Mouse (Mus musculus) heart, postnatal 14 days (tissue): ENCODE data around the gene Zdhhc14. TPM values are rescaled to one million over a fixed set of nuclear protein-coding genes. Genes with fewer than 3 reads are reported as not detected.
A peak's percentile ranks its signal among the peaks of the same experiment; 100 is the strongest.

Experiments used
- DNase-seq, 2 experiments: peaks; one replicate each; pipeline ENCODE4 v3.0.0; 2021 to 2022
- intact Hi-C: fragments of 180-260 bp; cut with DNase I; formaldehyde crosslinking; loops from one replicate; pipeline ENCODE4 v1.15.1; 2025
- total RNA-seq, 2 experiments: library from RNA; stranded (reverse); gene quantifications; 2 replicates each; pipeline ENCODE4 v1.2.3; 2021

Gene Zdhhc14
- total RNA-seq, 2 experiments from 2014 or later = 4.1 to 4.4 TPM

DNA sequence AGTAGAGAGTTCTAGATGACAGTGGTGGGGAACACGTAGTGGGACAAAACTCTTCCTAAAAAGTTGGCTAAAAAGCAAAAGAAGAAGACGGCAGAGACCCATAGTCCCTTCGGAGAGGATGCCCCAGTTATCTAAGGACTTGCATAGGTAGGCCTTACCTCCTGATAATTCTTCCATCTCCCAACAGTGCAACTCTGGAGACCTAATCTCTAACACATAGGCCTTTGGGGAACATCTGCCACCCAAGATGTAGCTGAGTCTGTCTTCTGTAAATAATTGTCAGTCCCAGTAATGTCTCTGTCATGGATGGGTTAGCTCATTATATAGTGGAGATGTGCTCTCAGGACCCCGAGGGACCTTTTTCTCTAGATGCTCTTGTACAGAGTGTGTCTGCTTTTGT lies 6.6 kb downstream of the Zdhhc14 start:
- no peak for DNase-seq
- intact Hi-C loops = no loop called here

- DNase-seq = no peak
- intact Hi-C loops = no loop called here
Observed at GRCm38 (mm10) chr17:5503981-5504760, 11.8 kb downstream of the Zdhhc14 start.

GRCm38 (mm10) chr17:5504969-5505368 lies 12.6 kb downstream of the Zdhhc14 start:
- intact Hi-C loops = no loop called here

DNA sequence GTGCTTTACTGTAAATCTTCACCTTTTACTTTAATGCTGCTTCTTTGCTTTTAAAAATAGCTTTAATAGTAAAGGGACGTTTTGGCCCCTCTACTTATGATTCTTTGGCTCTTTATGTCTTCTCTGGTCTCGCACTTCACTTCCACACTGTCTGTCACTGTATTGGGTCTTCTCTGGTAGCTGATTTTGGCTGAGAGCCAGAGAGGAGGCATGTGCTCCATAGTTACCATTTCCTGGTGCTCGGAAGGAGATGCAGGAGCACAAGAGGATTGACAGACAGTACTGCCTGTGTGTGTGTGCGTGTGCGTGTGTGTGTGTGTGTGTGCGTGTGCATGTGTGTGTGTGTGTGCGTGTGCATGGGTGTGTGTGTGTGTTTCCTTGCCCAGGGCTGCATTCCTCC lies 14.2 kb downstream of the Zdhhc14 start:
- intact Hi-C loops = no loop called here

More at GRCm38 (mm10) chr17:5504969-5505368, 12.6 kb downstream of the Zdhhc14 start:
- DNase-seq = no peak

DNA sequence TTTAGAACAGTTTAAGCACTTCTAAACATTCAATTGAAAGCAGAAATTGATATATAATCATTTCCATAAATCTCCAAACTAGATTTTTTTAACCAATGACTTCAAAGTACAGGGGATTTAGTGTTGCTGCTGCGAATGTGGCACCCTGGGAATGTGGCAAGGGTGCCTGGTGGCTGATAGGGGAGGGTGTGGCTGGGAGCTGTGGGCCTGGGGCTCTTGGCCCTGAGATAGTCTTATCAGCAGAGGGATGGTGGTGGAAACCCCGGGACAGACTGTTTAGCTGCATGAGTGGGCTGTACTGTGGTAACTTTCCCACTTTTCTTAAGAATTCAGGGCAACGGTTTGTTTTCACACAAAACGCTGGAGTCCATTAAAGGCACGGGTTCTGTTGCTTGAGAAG lies 14.6 kb downstream of the Zdhhc14 start:
- intact Hi-C loops = no loop called here

More for the DNA sequence above, 14.2 kb downstream of the Zdhhc14 start:
- DNase-seq = peak in 1 of 2 experiments; percentile 26

GRCm38 (mm10) chr17:5508030-5508429 lies 15.7 kb downstream of the Zdhhc14 start:
- intact Hi-C loops = no loop called here
- no peak for DNase-seq

More for the DNA sequence above, 14.6 kb downstream of the Zdhhc14 start:
- no peak for DNase-seq

- DNase-seq = no peak
- intact Hi-C loops = no loop called here
Observed at GRCm38 (mm10) chr17:5510564-5510963, 18.2 kb downstream of the Zdhhc14 start.

DNA sequence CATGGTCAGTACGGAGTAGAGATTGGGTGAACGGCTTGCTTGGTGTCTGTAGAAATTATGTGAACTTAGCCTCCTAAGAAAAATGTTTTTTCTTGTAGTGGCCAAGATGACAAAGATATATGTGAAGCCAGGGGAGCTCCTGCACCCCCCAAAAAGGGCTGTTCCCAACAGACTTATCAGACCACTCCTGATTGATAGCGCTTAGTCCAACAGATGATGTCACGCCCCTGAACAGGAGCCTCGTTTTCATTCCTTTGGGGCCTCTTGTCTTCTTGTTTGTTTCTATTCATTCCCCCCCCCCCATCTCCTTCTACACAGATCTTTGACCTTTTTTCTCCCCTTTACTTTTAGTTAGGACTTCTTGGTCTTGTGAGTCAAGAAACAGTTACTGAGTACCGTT lies 19.4 kb downstream of the Zdhhc14 start:
- intact Hi-C loops = no loop called here
- DNase-seq = no peak

- DNase-seq = no peak
- intact Hi-C loops = no loop called here
Observed at GRCm38 (mm10) chr17:5519466-5519865, 27.1 kb downstream of the Zdhhc14 start.

DNA sequence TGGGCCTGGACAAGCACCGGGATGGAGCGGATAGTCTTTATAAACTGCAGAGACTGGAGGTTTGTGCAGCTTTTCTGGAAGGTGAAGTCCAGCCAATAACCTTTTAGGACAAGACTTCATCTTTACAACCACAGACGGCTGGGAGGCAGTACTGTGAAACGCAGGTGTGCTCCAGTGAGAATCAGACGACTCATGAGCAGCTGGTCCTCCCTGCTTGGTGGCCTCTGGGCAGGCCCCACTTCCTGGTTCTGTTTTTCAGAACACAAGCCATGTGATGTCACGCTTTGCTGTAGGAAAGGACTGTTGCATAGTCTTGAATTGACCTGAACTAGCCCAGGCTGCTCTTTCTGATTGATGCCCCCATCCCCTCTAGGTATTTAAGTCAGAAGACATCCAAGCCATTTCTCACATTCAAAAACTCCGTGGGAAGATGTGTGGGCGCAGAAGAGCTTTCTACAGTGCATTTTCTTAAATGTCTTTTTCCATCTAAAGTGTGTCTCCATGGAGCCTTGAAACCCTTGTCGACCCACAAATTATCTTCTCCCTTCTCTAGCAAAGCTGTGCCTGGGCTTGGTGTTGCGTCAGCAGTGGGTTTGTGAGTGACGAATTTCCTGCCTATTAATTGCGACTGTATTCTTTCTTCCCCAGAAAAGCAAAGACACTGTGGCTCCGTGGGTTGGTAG lies 27.7 kb downstream of the Zdhhc14 start:
- intact Hi-C loops = no loop called here
- no peak for DNase-seq

- intact Hi-C loops = no loop called here
- no peak for DNase-seq
Observed at GRCm38 (mm10) chr17:5521532-5521931, 29.2 kb downstream of the Zdhhc14 start.

DNA sequence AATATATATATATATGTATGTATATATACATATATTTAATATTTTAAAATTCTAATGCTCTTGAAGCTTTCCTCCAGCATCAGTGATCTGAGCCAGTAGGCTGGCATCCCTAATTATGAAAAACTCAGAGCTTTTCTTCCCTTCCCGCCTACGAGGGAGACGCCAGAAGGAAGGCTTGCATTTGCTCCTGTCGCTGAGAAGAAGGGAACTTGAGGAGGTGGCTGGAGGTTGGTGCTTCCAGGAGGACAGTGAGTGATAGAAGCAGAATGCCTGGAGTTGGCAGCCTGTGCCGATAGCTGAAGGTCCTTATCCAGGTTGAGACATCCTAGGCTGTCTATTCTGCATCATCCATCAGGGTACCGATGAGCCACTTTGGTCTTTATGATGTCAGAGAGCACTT lies 37.2 kb downstream of the Zdhhc14 start:
- DNase-seq = no peak
- intact Hi-C loops = no loop called here

- no peak for DNase-seq
- intact Hi-C loops = no loop called here
Observed at GRCm38 (mm10) chr17:5532816-5533215, 40.5 kb downstream of the Zdhhc14 start.

DNA sequence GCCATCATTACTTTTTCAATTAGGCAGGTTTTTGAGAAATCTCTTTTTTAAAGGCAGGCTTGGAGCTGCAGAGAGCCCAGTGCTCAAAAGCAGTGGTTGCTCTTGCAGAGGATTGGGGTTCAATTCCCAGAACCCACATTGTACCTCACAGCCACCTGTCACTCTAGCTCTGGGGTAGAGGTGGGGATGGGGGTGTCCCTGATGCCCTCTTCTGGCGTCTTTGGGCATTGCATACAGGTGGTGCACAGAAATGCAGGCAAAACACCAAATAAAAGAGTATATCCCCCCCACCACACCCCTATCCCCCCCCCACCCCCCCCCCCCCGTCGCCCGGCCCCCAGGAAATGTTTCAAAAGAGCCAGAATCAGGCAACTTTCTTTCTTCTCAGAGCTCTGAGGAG lies 43.0 kb downstream of the Zdhhc14 start:
- DNase-seq = peak in 1 of 2 experiments; percentile 18
- intact Hi-C loops = no loop called here

DNA sequence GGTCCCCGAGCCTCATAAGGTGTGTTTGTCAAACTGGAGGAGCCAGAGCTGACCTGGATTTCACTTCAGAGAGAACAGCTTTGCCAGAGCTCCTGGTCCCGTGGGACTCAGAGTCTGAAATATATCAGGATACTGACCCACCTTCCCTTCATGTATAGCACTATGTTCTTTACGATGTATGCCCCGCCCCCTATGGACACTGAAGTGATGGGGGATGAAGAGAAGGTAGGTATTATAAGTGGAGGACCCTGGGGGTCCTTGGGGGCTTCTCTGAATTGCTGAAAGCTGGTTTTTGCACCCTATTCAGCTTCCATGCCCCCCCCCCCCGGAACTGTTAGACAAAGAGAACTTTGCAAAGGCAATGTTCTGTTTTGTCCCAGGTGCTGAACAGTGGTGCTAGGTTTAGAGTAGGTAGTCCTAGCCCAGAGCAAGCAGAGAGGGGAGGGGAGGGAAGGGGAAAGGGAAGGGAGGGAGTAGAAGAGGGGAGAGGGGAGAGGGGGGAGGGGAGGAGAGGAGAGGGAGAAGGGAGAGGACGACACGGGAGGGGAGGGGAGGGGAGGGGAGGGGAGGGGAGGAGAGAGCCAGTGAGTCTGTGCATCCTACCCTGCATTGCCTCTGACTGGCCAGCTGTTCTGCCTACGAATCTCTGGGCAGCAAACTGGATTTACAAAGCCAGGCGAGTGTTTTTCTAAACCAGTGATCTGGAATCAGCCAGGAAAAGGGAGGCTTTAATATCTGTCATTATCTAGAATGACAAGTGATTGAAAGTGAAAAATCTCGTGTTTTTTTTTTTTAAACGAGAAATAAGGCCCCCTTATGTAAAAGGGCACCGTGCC lies 44.1 kb downstream of the Zdhhc14 start:
- intact Hi-C loops = no loop called here

DNA sequence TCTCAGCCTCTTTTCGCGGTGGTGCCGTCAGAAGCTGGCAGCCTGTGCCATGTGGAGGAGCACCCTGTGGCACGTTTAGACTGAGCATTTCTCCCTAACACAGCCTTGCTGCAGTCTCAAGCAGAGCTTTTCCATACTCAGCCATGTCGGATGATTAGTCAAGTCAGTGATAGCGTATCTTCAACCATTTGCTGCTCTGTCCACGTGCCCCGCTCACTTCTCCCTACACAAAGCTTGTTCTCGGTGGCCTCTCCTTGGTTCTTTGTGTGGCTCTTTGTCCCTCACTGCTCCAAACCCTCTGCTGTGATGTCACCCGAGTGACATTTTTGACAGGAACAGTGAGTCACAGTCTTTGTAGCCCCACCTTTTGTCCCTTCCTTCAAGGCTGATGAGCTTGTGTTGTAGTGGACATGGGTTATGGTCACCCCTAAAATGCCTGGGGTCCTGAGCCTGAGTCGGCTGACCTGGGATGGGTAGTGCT lies 44.8 kb downstream of the Zdhhc14 start:
- no peak for DNase-seq
- intact Hi-C loops = no loop called here

More for the DNA sequence above, 44.1 kb downstream of the Zdhhc14 start:
- DNase-seq = no peak

- intact Hi-C loops = no loop called here
- no peak for DNase-seq
Observed at GRCm38 (mm10) chr17:5542177-5542576, 49.8 kb downstream of the Zdhhc14 start.

DNA sequence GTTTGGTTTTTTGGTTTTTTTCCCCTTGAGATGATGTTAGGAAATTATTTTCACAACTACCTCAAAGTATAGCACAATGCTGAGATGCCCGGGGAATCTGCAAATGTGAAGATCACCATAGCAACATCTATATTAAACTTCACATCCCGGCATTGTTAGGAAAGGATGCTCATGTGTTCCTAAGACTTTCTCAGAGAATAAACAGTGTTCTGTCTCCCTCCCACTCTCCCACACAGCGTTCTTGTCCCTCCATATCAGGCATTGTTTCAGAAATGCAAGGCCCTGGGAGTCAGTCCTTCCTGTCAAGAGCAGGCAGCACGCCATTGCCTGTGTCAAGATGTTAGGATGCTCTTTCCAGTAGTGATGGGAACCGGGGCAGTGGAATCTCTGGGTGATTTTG lies 51.7 kb downstream of the Zdhhc14 start:
- intact Hi-C loops = no loop called here

DNA sequence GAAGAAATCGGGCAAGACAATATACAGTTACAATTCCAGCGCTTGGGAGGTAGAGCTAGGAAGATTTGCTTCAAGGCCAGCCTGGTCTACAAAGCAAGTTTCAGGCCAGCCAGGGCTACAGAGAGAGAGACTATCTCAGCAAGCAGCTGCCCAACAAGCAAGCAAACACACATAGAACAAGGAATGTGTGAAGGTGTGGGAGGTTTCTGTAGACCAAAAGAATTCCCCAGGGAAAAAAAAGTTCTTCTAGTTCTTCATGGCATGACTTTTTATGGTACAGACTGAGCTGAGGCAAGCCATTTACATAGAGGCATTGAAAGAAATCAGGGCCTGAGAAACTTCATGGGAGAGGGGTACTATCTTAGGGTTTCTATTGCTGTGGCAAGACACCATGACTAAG lies 52.7 kb downstream of the Zdhhc14 start:
- intact Hi-C loops = no loop called here

More for the DNA sequence above, 51.7 kb downstream of the Zdhhc14 start:
- no peak for DNase-seq

DNA sequence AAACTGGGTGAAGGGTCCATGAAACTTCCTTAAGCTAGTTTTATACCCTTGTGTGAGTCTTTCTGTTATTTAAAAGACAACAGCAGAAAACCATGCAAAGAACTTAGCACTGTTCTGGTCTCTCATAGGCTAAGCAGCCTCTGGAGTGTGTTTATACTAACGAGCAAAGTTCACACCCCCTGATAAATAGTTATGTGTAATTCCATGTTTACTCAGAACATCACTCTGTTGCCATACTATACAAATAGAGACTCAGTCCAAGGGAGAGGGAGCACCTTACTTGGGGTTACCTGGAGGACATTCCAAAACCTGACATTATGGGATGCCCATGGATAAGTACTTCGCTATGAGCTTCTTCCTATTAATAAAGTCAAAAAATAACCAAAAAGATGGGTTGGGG lies 56.2 kb downstream of the Zdhhc14 start:
- intact Hi-C loops = no loop called here
- no peak for DNase-seq

More for the DNA sequence above, 52.7 kb downstream of the Zdhhc14 start:
- DNase-seq = no peak

GRCm38 (mm10) chr17:5549460-5549859 lies 57.1 kb downstream of the Zdhhc14 start:
- intact Hi-C loops = no loop called here
- DNase-seq = no peak
